Mouse (Mus musculus) embryo, embryonic 9.5 days (tissue): ENCODE data around the gene Pabpn1.
"Not testable (repeated sequence)": the region's sequence is repeated elsewhere in the genome, so short reads cannot be mapped to it uniquely, and the experiment has no call there.

ENCODE experiments used
- DNase-seq: peaks from one replicate; pipeline ENCODE4 v3.0.0-alpha.2; 2017; ENCODE audit errors: extremely low spot score

The Pabpn1 gene

GRCm38 (mm10) chr14:54936831-54937160 is 44.5 kb downstream of the Pabpn1 start:
- no peak for DNase-seq

- no peak for DNase-seq
These were observed 45.3 kb downstream of the Pabpn1 start for GRCm38 (mm10) chr14:54937361-54938182.

- DNase-seq: no peak
These were observed 46.3 kb downstream of the Pabpn1 start for GRCm38 (mm10) chr14:54938431-54939219.

GRCm38 (mm10) chr14:54939434-54940175 is 47.3 kb downstream of the Pabpn1 start:
- peak; percentile 70 for DNase-seq

- DNase-seq: no peak
These were observed 47.9 kb downstream of the Pabpn1 start for GRCm38 (mm10) chr14:54940176-54940530.

- DNase-seq: no peak
These were observed 49.0 kb downstream of the Pabpn1 start for GRCm38 (mm10) chr14:54941024-54941978.

- no peak for DNase-seq
These were observed 50.2 kb downstream of the Pabpn1 start for GRCm38 (mm10) chr14:54942479-54942878.

- no peak for DNase-seq
These were observed 51.7 kb downstream of the Pabpn1 start for GRCm38 (mm10) chr14:54943971-54944370.

- no peak for DNase-seq
These were observed 52.6 kb downstream of the Pabpn1 start for GRCm38 (mm10) chr14:54944939-54945338.

GRCm38 (mm10) chr14:54945975-54946704 is 53.8 kb downstream of the Pabpn1 start:
- DNase-seq: no peak

GRCm38 (mm10) chr14:54947008-54947407 is 54.7 kb downstream of the Pabpn1 start:
- not testable (repeated sequence) for DNase-seq
